Mouse (Mus musculus) cerebellum, adult (tissue): Measurements from ENCODE around the gene Ube2n.

Source experiments
- ATAC-seq: cut with Nextera tagmentation; 2 replicates; pipeline ENCODE4 v1.9.2; 2017; ENCODE audit warnings: mild to moderate bottlenecking, moderate library complexity, mixed read lengths; ENCODE audit not compliant: insufficient number of reproducible peaks, low FRiP score, low TSS enrichment

Ube2n gene

DNA sequence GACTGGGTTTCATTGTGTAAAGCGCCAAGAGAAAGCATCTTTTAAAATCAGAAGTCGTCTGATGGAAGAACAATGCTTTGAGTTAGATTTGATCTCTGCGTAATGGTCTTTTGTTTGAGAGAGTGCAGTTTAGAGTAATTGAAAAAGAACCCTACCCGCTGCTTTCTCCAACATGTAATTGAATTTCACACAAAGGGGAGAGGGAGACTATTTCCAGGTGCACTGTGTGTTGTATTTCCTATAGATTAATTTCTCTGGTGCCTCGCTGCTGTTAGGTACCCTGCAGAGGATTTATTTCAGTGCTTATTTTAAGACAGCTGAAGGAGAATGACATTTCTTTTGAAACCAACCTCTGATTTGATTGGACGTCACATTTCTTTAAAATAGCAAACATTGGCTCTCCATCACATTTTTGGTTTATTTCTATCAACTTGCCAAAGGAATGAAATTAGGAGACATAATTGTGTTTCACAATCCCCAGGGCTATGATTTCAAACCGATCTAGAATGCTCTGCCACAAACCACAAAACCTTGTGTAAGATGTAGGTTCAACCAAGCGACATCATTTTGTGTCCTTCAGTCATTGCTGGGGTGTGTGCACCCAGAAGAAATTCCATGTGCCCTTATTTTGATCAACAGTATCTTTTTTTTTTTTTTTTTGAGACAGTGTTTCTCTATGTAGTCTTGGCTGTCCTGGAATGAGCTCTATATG lies 72.7 kb downstream of the Ube2n start:
- ATAC-seq: no peak

DNA sequence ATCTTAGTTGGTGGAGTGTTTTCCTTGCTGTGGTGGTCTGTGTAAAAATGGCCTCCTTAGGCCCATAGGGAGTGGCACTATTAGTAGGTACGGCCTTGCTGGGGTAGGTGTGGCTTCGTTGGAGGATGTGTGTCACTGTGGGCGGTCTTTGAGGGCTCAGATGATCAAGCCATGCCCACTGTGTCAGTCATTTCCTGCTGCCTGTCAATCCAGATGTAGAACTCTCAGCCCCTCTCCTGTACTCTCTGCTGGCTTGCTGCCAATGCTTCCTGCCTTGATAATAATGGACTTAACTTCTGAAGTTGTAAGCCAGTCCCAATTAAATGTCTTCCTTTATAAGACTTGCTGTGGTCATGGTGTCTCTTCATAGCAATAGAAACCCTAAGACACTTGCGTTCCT lies 74.3 kb downstream of the Ube2n start:
- no peak for ATAC-seq

GRCm38 (mm10) chr10:95590196-95590595 lies 75.3 kb downstream of the Ube2n start:
- ATAC-seq: no peak

GRCm38 (mm10) chr10:95591257-95591656 lies 76.3 kb downstream of the Ube2n start:
- ATAC-seq: no peak

DNA sequence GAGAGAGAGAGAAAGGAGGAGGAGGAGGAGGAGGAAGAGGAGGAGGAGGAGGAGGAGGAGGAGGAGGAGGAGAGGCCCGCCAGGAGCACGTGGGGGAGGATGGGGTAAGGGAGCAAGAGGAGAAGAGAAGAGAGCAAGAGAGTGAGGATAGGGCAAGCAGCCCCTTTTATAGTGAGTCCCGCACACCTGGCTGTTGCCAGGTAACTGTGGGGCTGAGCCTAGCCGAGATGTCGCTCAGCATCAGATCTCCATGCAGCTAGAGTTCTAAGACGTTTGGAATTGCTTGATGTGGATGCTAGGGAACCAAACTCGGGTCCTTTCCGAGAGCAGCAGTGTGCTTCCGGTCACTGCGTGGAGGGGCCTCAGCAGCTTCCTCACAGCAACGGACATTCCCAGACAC lies 79.5 kb downstream of the Ube2n start:
- ATAC-seq: no peak
